Mouse (Mus musculus) embryonic facial prominence, embryonic 14.5 days (tissue): Measurements from ENCODE around the gene Mcm2. TPM values are rescaled to one million over a fixed set of nuclear protein-coding genes. Genes with fewer than 3 reads are reported as not detected.

Experiments
- ATAC-seq: fragments of 200-750 bp; cut with Nextera tagmentation; 2 replicates; pipeline ENCODE4 v1.8.0; 2017; ENCODE audit warnings: low read depth, moderate number of reproducible peaks, moderate TSS enrichment
- DNase-seq: peaks from one replicate; pipeline ENCODE4 v3.0.0-alpha.2; 2015; ENCODE audit warnings: low spot score
- H3K27ac ChIP-seq: fragments of 300-500 bp; sonication (generic); replicated peaks from 2 replicates; pipeline ENCODE4 v1.5.1; 2014; ENCODE audit warnings: low read depth, mild to moderate bottlenecking, low read length, moderate library complexity
- H3K27me3 ChIP-seq: fragments of 300-500 bp; sonication (generic); replicated peaks from 2 replicates; pipeline ENCODE4 v1.6.1; 2014; ENCODE audit warnings: low read length; ENCODE audit not compliant: control insufficient read depth, insufficient read depth
- H3K36me3 ChIP-seq: fragments of 300-500 bp; sonication (generic); 2 replicates; pipeline ENCODE4 v1.6.1; 2014; ENCODE audit warnings: low read length, mixed read lengths; ENCODE audit not compliant: control insufficient read depth, insufficient read depth
- H3K4me1 ChIP-seq: fragments of 300-500 bp; sonication (generic); 2 replicates; pipeline ENCODE4 v1.6.1; 2014; ENCODE audit warnings: antibody characterized with exemption, low read length; ENCODE audit not compliant: control insufficient read depth, insufficient read depth
- H3K4me2 ChIP-seq: fragments of 300-500 bp; sonication (generic); 2 replicates; pipeline ENCODE4 v1.6.1; 2014; ENCODE audit warnings: low read depth, mild to moderate bottlenecking, low read length, moderate library complexity, mixed read lengths
- H3K4me3 ChIP-seq: fragments of 300-500 bp; sonication (generic); 2 replicates; pipeline ENCODE4 v1.5.1; 2014; ENCODE audit warnings: low read depth, mild to moderate bottlenecking, low read length
- H3K9ac ChIP-seq: fragments of 300-500 bp; sonication (generic); 2 replicates; pipeline ENCODE4 v1.6.1; 2014; ENCODE audit warnings: low read depth, mild to moderate bottlenecking, low read length, moderate library complexity, mixed read lengths
- H3K9me3 ChIP-seq: fragments of 300-500 bp; sonication (generic); 2 replicates; pipeline ENCODE4 v1.6.1; 2016; ENCODE audit warnings: low read length; ENCODE audit not compliant: control insufficient read depth
- WGBS: fragments of 180-500 bp; shearing (Covaris S2); extraction: QIAGEN DNeasy Blood & Tissue Kit; methylation state at CpG from one replicate; pipeline ENCODE4 v1.1.7; 2014; 5-methylcytosine and 5-hydroxymethylcytosine counted together
- polyA plus RNA-seq: library from polyadenylated mRNA; unstranded; fragments of >200 nt; fragmentation: Nextera tagmentation; extraction: Ambion mirVana; gene quantifications from 2 replicates; pipeline ENCODE4 v1.2.1, GENCODE M21; 2014

Mcm2 gene
- polyA plus RNA-seq, 1 experiment from 2014 or later = 94.6 TPM

DNA sequence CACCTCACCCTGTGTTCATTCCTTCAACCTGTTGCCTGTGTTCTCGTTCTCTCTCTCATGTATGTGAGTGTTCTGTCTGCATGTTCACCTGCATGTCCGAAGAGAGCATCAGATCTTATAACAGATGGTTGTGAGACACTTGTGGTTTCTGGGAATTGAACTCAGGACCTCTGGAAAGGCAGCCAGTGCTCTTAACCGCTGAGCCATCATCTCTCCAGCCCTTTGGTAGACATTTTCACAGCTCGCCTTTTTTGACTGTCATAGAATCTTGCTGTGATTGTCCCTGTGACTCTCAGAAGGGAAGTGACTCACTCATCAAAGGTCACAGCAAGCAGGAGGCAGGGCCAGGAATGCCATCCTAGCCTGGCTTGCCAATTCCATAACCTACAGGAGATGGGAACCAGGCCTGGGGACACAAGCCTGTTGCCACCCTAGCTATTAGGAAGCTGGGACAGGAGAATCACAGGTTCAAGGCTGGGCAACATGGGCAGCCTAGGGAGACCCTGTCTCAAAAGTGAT is 5.9 kb upstream of the Mcm2 start:
- H3K4me3 ChIP-seq = no peak overlapping the region
- 87% methylated on average over 4 of the region's 4 CpGs for WGBS
- no peak for DNase-seq
- no peaks in the 10 kb centered on the region for H3K27me3 ChIP-seq
- H3K9ac ChIP-seq = peak overlapping the region; percentile 85; the same call in 1 of the 2 replicates
- H3K36me3 ChIP-seq = peaks cover 18% of the 10 kb centered on the region
- no peak overlapping the region for H3K27ac ChIP-seq
- no peak overlapping the region for H3K4me2 ChIP-seq
- H3K4me1 ChIP-seq = peaks cover 16% of the 10 kb centered on the region
- H3K9me3 ChIP-seq = no peaks in the 10 kb centered on the region
- no peak for ATAC-seq

GRCm38 (mm10) chr6:88903708-88904107 is 5.1 kb upstream of the Mcm2 start:
- H3K9ac ChIP-seq = peak overlapping the region; percentile 85; the same call in 1 of the 2 replicates
- ATAC-seq (no peak), DNase-seq (no peak)
- peaks cover 10% of the 10 kb centered on the region; the same call in 1 of the 2 replicates for H3K36me3 ChIP-seq
- H3K4me2 ChIP-seq = peak overlapping the region; percentile 85
- H3K4me1 ChIP-seq = peaks cover 16% of the 10 kb centered on the region
- H3K27me3 ChIP-seq = no peaks in the 10 kb centered on the region
- 80% methylated on average over 5 of the region's 5 CpGs for WGBS
- H3K9me3 ChIP-seq = no peaks in the 10 kb centered on the region
- no peak overlapping the region for H3K27ac ChIP-seq
- peak overlapping the region; percentile 77 for H3K4me3 ChIP-seq

GRCm38 (mm10) chr6:88901947-88902820 is 3.6 kb upstream of the Mcm2 start, which contains the start of gene Tpra1:
TSS of gene Tpra1 (plus strand) at chr6:88902251.
- ATAC-seq (peak; percentile 94), DNase-seq (peak; percentile 99)
- no peaks in the 10 kb centered on the region for H3K27me3 ChIP-seq
- WGBS = under 1% methylated on average over 50 of the region's 66 CpGs
- no peaks in the 10 kb centered on the region for H3K9me3 ChIP-seq
- H3K4me2 ChIP-seq = peak within 1 kb of the TSS; percentile 85
- H3K4me3 ChIP-seq = peak within 1 kb of the TSS; percentile 77
- H3K36me3 ChIP-seq = no peaks in the 10 kb centered on the region
- H3K9ac ChIP-seq = peak within 1 kb of the TSS; percentile 85
- H3K4me1 ChIP-seq = peaks cover 21% of the 10 kb centered on the region
- peak within 1 kb of the TSS; percentile 86 for H3K27ac ChIP-seq

- peaks cover 5% of the 10 kb centered on the region for H3K36me3 ChIP-seq
- ATAC-seq (0 out of 2 replicates have a peak, but pooled peaks have one; percentile 8), DNase-seq (peak; percentile 53)
- peaks cover 21% of the 10 kb centered on the region for H3K4me1 ChIP-seq
- peak overlapping the region; percentile 77 for H3K4me3 ChIP-seq
- no peaks in the 10 kb centered on the region for H3K9me3 ChIP-seq
- 8% methylated on average over 4 of the region's 5 CpGs for WGBS
- no peaks in the 10 kb centered on the region for H3K27me3 ChIP-seq
- H3K4me2 ChIP-seq = peak overlapping the region; percentile 85
- H3K27ac ChIP-seq = 0 out of 2 replicates have a peak overlapping the region, but pooled peaks have one; percentile 53
- H3K9ac ChIP-seq = peak overlapping the region; percentile 85
These were observed 2.9 kb upstream of the Mcm2 start for GRCm38 (mm10) chr6:88901471-88901870.

GRCm38 (mm10) chr6:88899628-88900027 is 1.0 kb upstream of the Mcm2 start:
- Histone ChIP-seq H3K4me3 (no peak overlapping the region), H3K36me3 (peaks cover 21% of the 10 kb centered on the region), H3K4me2 (no peak overlapping the region), H3K9ac (no peak overlapping the region), H3K4me1 (peaks cover 20% of the 10 kb centered on the region), H3K27ac (no peak overlapping the region), H3K9me3 (no peaks in the 10 kb centered on the region), H3K27me3 (no peaks in the 10 kb centered on the region)
- DNase-seq = no peak
- WGBS = 90% methylated on average over 2 of the region's 2 CpGs
- ATAC-seq = no peak

DNA sequence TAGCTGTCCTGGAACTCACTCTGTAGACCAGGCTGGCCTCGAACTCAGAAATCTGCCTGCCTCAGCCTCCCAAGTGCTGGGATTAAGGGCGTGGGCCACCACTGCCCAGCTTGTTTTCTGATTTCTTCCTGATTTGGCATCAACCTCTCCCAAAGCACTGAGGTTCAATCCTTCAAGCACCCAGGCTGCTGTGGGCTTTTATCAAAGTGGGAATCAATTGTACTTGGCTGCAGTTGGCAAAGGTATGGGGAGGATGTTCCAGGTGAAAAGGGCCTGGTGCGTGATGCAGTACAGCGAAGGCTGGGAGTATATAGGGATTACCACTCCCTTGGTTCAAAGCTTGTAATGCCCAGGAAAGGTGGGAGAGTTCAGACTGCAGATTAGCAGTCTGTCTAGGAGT is 506 bp upstream of the Mcm2 start:
- Histone ChIP-seq H3K27ac (0 out of 2 replicates have a peak overlapping the region, but pooled peaks have one; percentile 8), H3K9ac (no peak overlapping the region)
- 56% methylated on average over 4 of the region's 4 CpGs for WGBS

GRCm38 (mm10) chr6:88897246-88897645 is 1.3 kb downstream of the Mcm2 start:
- Histone ChIP-seq H3K36me3 (peaks cover 43% of the 10 kb centered on the region), H3K9ac (peak overlapping the region; percentile 34; the same call in 1 of the 2 replicates), H3K27me3 (no peaks in the 10 kb centered on the region), H3K4me1 (peaks cover 6% of the 10 kb centered on the region; the same call in 1 of the 2 replicates), H3K27ac (no peak overlapping the region), H3K4me2 (peak overlapping the region; percentile 76), H3K9me3 (no peaks in the 10 kb centered on the region), H3K4me3 (peak overlapping the region; percentile 76)
- DNase-seq (no peak), ATAC-seq (no peak)
- 83% methylated on average over 7 of the region's 7 CpGs for WGBS

More for the DNA sequence above, 506 bp upstream of the Mcm2 start:
- peak overlapping the region; percentile 76 for H3K4me2 ChIP-seq
- H3K4me1 ChIP-seq = peaks cover 18% of the 10 kb centered on the region
- H3K4me3 ChIP-seq = peak overlapping the region; percentile 76
- ATAC-seq (no peak), DNase-seq (no peak)
- H3K9me3 ChIP-seq = no peaks in the 10 kb centered on the region
- peaks cover 27% of the 10 kb centered on the region for H3K36me3 ChIP-seq
- no peaks in the 10 kb centered on the region for H3K27me3 ChIP-seq

DNA sequence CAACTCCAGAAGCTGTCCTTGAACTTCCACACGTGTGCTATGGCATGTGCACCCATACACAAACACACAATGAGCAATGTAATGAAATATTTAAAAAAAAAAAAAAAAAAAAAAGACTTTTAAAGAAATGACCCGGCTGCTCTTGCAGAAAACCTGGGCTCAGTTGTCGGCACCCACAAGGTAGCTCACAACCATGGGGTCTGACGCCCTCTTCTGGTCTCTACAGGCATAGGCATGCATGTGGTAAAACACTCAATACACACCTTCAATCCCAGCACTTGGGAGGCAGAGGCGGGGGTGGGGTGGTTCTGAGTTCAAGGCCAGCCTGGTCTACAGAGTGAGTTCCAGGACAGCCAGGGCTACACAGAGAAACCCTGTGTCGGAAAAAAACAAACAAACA is 2.6 kb downstream of the Mcm2 start:
- H3K4me1 ChIP-seq = peaks cover 6% of the 10 kb centered on the region; the same call in 1 of the 2 replicates
- WGBS = 86% methylated on average over 6 of the region's 6 CpGs
- DNase-seq (no peak), ATAC-seq (no peak)
- no peak overlapping the region for H3K9ac ChIP-seq
- H3K4me3 ChIP-seq = no peak overlapping the region
- H3K9me3 ChIP-seq = no peaks in the 10 kb centered on the region
- no peaks in the 10 kb centered on the region for H3K27me3 ChIP-seq
- peaks cover 56% of the 10 kb centered on the region for H3K36me3 ChIP-seq
- no peak overlapping the region for H3K4me2 ChIP-seq
- no peak overlapping the region for H3K27ac ChIP-seq
